Mouse (Mus musculus): ENCODE data around the gene Ltb.

Ltb gene

DNA sequence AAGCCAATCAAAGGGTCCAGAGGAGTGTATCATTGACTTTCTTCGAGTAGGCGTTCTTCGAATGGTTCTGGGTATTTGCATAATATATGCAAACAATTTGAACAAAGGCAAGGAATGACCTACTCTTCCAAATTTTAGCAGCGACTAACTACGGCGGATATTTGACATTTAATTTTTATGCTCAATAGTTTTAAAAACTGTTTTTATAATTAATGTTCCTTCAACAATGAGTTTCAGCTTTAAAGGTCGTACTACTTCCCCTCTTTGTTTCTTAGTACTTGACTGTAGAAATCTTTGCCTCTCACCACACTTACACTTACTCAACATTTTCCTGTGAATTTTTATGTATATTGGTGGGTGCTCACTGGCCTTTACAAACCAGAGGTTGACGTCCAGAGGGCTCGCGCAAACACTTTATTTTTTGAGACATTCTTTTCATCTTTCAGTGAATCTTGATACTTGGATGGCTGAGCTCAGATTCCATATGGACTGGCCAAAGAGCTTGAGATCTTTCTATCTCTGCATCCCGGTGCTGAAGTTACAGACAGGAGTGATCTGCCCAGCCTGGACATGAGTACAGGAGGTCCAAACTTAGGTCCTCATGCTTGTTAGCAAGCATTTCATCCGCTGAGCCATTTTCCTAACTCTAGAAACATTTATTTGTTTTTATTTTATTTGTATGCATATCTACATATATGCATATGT lies 28.6 kb upstream of the Ltb start:
- no peak for DNase-seq

DNA sequence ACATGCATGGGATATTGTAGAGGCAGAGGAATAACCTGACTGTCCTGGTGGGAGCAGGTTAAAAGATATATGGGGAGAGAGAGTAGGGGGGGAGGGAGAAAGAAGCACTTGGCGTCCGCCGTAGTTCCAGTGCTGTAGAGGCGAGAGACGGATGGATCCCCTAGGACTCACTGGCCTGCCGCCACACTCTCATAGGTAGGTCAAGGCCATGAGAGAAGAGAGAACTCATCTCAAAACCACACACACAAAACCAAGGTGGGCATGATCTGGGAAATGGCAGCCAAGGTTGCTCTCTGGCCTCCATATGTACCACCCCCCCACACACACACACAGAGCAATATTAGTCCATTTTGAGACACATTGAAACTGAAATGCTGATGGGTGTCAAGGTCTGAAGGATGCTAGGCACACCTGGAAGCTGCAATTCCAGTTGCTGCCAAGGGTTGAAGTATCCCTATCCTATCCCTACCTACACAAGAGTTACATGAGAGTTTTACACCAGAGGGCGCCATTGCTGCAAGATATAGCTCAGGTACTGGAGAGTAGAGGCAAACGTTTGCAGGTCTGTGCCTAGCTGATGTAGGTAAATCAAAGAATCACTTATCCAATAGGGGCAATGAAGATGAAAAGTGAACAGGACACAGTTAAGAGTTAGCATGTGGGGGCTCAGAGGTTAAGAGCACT lies 27.7 kb upstream of the Ltb start:
- peak; percentile 70 for DNase-seq

GRCm38 (mm10) chr17:35167794-35168193 lies 26.4 kb upstream of the Ltb start:
- DNase-seq: no peak

DNA sequence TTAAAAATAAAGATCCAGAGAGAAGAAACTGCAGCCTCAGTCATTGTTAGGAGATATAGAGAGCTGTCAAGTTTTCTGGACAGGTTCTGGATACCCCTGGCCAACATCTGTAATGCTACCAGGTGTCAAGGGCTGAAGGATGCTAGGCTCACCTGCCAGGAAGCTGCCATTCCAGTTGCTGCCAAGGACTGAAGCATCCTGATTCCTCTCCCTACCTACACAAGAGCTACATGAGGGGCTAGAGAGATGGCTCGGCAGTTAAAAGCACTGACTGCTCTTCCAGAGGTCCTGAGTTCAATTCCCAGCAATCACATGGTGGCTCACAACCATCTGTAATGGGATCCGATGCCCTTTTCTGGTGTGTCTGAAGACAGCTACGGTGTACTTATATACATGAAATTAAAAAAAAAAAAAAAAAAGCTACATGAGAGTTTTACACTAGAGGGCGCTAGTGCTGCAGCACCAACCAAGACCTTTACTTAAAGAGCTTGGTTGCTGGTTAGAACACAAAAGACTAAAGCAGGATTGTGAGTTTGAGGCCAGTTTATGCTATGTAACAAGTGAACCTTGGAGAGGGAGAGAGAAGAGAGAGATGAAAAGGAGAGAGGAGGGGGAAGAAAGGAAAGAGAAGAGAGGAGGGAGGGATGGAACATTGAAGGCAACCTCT lies 25.6 kb upstream of the Ltb start:
- DNase-seq: no peak

- DNase-seq: no peak
These were observed 21.6 kb upstream of the Ltb start for GRCm38 (mm10) chr17:35172445-35173234.

GRCm38 (mm10) chr17:35173329-35173728 lies 20.9 kb upstream of the Ltb start:
- no peak for DNase-seq

DNA sequence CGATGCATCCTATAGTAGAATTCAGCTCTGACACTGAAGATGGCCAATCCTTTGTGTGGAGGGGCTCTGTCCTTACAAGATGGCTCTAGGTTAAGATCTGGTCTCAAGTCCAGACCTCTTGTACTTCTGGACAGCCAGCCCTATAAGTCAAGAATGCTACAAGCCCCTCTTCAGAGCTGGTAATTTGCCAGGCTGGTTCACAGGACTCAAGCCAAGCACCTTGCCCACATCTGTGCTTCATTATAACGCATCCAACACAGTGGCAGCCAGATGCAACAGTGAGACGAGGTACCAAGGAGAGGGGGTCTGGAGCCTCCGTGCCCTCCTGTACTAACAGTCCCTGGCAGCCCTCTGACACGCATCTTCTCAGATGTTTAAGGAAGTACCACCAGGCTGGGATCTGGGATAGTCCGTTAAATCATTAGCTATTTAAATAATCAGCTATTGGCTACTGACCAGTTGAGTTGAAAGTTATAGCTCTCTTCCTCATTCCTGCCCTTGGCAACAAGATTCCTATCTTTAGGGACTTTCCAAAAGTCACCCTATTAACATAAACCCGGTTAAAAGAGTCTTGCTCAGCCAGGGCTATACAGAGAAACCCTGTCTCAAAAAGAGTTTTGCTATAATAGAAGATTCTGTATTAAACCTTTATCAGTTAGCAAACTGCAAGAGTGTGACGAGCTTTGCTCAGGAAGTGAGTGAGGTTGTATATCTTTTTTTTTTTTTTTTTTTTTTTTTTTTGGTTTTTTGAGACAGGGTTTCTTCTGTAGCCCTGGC lies 19.9 kb upstream of the Ltb start:
- DNase-seq: no peak

- no peak for DNase-seq
These were observed 18.9 kb upstream of the Ltb start for GRCm38 (mm10) chr17:35175382-35175781.

DNA sequence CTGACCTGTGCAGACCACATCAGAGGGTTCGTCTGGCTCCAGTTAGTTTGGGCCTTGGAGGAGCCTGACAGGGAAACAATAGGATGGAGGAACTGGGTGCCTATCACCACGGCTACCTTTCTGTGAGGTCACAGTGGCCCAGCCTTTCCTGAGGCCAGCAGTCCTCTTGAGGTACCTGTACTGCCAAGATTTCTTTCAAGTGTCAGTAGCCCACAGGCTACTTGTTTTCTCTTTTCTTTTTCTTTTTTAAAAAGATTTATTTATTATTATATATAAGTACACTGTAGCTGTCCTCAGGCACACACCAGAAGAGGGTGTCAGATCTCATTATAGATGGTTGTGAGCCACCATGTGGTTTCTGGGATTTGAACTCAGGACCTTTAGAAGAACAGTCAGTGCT lies 18.3 kb upstream of the Ltb start, which contains the start of gene Aif1:
Aif1 (minus strand) TSS at position 101 of the 400 bp plus-strand sequence.
- no peak for DNase-seq

DNA sequence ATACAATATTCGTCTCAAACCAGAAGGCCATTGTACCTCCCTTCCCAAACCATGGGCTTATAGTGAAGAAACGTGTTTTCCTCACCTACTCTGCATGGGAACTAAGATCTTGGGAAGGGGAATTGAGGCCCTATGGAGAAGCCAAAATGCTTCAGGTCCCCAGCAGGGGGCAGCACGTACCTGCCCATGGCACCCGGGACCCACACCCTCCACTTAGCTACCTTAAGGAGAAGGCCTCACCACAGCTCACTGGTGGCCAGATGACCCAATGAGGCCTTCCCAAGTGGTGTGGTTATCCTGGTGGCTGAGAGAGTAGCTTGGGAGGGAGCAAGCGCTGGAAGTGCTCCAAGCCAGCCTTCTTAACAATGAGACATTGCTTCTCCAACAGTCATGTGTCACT lies 15.7 kb upstream of the Ltb start:
- peak; percentile 77 for DNase-seq

GRCm38 (mm10) chr17:35180093-35180492 lies 14.1 kb upstream of the Ltb start:
- DNase-seq: no peak

GRCm38 (mm10) chr17:35185639-35186611 lies 8.3 kb upstream of the Ltb start:
- DNase-seq: peak; percentile 75

DNA sequence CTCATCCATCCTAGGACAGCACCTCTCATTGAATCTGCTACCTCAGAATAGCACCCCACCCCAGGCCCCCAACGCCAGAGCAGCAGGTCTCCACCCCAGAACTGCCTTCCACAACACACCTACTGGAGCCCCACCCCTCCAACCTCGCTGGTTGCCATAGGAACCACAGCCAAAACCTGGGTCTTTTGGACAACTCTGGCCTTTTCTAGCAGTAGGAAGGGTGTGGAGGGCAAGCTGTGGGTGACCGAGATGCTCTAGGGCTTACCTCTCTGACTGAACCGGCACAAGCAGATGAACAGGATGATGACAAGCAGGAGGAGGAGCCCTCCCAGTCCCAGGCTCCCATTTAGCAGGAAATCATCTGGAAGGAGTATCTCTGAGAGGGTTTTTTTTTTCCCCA lies 7.6 kb upstream of the Ltb start:
- no peak for DNase-seq

- DNase-seq: no peak
These were observed 6.9 kb upstream of the Ltb start for GRCm38 (mm10) chr17:35187345-35187744.

DNA sequence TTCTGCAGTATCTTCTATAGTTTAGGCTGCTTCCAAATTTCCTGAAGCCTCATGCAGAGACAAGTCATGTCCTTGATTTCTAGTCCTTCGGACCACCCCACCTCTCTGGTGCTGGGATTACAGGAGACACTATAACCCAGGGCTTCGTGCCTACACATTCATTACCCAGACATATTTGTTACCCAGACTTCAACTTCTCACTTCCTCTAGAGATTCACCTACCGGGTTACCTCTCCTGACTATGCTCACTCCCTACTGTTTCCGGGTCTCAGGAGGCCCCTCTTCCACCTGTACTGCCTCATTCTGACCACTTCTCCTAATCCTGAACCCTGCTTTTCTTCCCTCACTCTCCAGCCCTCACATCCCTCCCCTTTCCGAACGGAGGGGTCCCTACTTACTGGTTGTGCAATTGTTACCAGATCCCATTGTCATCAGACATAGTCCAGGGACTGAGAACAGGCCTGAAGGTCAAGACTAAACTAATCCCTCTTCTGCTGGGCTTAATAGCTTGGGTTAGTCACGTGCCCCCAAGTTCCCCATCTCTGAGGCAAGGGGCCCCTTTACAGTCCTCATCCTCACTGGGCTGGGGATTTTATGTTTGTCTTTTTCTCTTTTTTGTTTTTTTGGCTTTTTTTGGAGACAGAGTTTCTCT lies 6.2 kb upstream of the Ltb start, which contains the start of gene Lst1:
Lst1 (minus strand) TSS at position 481 of the 652 bp plus-strand sequence.
- no peak for DNase-seq

- DNase-seq: no peak
These were observed 5.1 kb upstream of the Ltb start for GRCm38 (mm10) chr17:35189186-35189585.

DNA sequence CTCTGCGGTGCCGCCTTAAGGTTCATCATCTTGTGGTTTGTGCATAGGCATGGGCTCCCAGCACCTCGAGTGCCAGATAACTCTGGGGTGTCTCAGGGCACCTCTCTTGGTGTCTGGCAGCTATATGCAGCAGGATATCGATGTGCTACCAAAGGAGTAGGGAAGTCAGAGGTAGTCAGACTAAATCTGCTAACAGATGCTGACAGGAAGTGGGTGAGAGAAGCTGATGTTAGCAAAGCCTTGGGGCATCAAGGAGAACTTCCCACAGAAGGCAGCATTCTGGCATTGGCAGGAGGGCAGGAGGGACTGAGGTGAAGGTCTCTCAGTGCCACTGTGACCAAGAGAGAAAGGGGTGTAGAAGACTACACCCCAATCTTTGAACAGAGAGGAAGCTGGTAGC lies 4.1 kb upstream of the Ltb start:
- no peak for DNase-seq

GRCm38 (mm10) chr17:35191723-35192122 lies 2.5 kb upstream of the Ltb start:
- DNase-seq: no peak

GRCm38 (mm10) chr17:35192924-35193323 lies 1.3 kb upstream of the Ltb start:
- DNase-seq: no peak

DNA sequence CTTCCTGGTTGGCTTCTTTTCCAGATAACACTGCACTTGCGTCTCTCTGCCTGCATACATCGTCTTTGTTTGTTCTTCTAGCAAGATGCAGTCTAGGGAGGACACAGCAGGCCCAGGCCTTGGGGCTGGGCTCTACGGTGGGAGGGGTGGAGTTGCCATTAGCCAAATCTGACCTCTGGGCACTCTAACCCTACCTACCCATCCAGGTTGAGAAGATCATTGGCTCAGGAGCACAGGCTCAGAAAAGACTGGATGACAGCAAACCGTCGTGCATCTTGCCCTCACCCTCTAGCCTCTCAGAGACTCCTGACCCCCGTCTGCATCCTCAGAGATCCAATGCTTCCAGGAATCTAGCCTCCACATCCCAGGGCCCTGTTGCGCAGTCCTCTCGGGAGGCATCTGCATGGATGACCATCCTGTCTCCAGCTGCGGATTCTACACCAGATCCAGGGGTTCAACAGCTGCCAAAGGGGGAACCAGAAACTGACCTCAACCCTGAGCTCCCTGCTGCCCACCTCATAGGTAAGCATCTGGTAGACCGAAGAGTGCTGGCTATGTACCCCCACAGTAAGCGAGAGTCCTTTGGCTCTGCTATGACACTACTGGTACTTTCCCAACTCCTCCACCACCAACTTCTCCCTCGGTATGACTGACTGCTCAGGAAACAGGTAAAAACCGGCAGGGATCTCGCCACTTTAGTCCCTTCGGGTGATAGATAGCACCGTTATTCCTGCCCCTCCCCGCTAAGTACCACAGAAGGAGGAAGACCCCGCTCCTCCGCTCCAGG lies 798 bp downstream of the Ltb start:
- DNase-seq: no peak
